Mouse (Mus musculus) embryonic facial prominence, embryonic 15.5 days (tissue): ENCODE data around the gene Rad51ap2. TPM values are rescaled to one million over a fixed set of nuclear protein-coding genes. Genes with fewer than 3 reads are reported as not detected.

Source experiments
- ATAC-seq: fragments of 200-750 bp; cut with Nextera tagmentation; 2 replicates; pipeline ENCODE4 v1.8.0; 2017; ENCODE audit warnings: low read depth, moderate TSS enrichment; ENCODE audit not compliant: insufficient number of reproducible peaks, low FRiP score, low TSS enrichment
- H3K27ac ChIP-seq: fragments of 300-500 bp; sonication (generic); replicated peaks from 2 replicates; pipeline ENCODE4 v1.5.1; 2015; ENCODE audit warnings: mild to moderate bottlenecking, inconsistent platforms
- H3K27me3 ChIP-seq: fragments of 300-500 bp; sonication (generic); 2 replicates; pipeline ENCODE4 v1.6.1; 2015; ENCODE audit warnings: inconsistent platforms
- H3K36me3 ChIP-seq: fragments of 300-500 bp; sonication (generic); 2 replicates; pipeline ENCODE4 v1.6.1; 2015; ENCODE audit warnings: mild to moderate bottlenecking, inconsistent platforms
- H3K4me1 ChIP-seq: fragments of 300-500 bp; sonication (generic); 2 replicates; pipeline ENCODE4 v1.6.1; 2015; ENCODE audit warnings: inconsistent platforms
- H3K4me2 ChIP-seq: fragments of 300-500 bp; sonication (generic); replicated peaks from 2 replicates; pipeline ENCODE4 v1.6.1; 2015; ENCODE audit warnings: mild to moderate bottlenecking, inconsistent platforms
- H3K4me3 ChIP-seq: fragments of 300-500 bp; sonication (generic); replicated peaks from 2 replicates; pipeline ENCODE4 v1.5.1; 2015; ENCODE audit warnings: mild to moderate bottlenecking, inconsistent platforms
- H3K9ac ChIP-seq: fragments of 300-500 bp; sonication (generic); 2 replicates; pipeline ENCODE4 v1.6.1; 2015; ENCODE audit warnings: inconsistent platforms
- H3K9me3 ChIP-seq: fragments of 300-500 bp; sonication (generic); replicated peaks from 2 replicates; pipeline ENCODE4 v1.6.1; 2016; ENCODE audit warnings: inconsistent platforms
- WGBS: fragments of 180-500 bp; shearing (Covaris S2); methylation state at CpG from one replicate; pipeline ENCODE4 v1.1.7; 2015; 5-methylcytosine and 5-hydroxymethylcytosine counted together
- polyA plus RNA-seq: library from polyadenylated mRNA; unstranded; fragments of >200 nt; fragmentation: Nextera tagmentation; extraction: Ambion mirVana; gene quantifications from 2 replicates; pipeline ENCODE4 v1.2.1, GENCODE M21; 2015

Gene Rad51ap2
- 0.57 and 0.59 TPM in 2 replicates for polyA plus RNA-seq

- WGBS, result 1% methylated on average over 40 of the region's 40 CpGs
- peak within 1 kb of the TSS; percentile 59 for H3K4me3 ChIP-seq
- no peaks in the 10 kb centered on the region for H3K36me3 ChIP-seq
- H3K9me3 ChIP-seq, result no peaks in the 10 kb centered on the region
- H3K4me2 ChIP-seq, result peak within 1 kb of the TSS; percentile 95
- H3K27me3 ChIP-seq, result no peaks in the 10 kb centered on the region; the same call in 1 of the 2 replicates
- H3K9ac ChIP-seq, result peak within 1 kb of the TSS; percentile 42
- 0 out of 2 replicates have a peak within 1 kb of the TSS, but pooled peaks have one; percentile 11 for H3K27ac ChIP-seq
- H3K4me1 ChIP-seq, result 0 out of 2 replicates have a peak, but pooled peaks cover 5% of the 10 kb centered on the region
- peak; percentile 99 for ATAC-seq
These were observed at the start of gene Rad51ap2 for GRCm38 (mm10) chr12:11455549-11456194. Rad51ap2 (plus strand) TSS chr12:11456079.

DNA sequence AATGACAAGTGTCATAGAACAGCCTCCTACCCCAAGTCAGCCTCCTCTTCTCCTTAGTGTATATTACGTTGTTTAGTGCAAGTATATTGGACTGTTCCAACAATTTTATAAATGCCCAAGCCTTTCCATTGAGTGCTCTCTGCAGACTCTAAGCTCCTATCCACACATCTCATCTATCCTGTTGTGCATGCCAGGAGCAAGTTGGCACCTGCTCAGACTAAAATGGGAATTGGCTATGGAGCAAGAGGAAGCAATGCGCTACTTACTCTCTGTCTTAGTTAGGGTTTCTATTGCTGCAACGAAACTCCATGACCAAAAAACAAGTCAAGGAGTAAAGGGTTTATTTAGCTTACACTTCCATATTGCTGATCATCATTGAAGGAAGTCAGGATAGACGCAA is 48.2 kb upstream of the Rad51ap2 start:
- no peaks in the 10 kb centered on the region for H3K4me1 ChIP-seq
- no peak overlapping the region for H3K4me2 ChIP-seq
- no peak overlapping the region for H3K9ac ChIP-seq
- no peaks in the 10 kb centered on the region for H3K27me3 ChIP-seq
- no peaks in the 10 kb centered on the region for H3K9me3 ChIP-seq
- no peak overlapping the region for H3K4me3 ChIP-seq
- H3K27ac ChIP-seq, result no peak overlapping the region
- 85% methylated on average over 4 of the region's 4 CpGs for WGBS
- no peak for ATAC-seq
- H3K36me3 ChIP-seq, result no peaks in the 10 kb centered on the region

DNA sequence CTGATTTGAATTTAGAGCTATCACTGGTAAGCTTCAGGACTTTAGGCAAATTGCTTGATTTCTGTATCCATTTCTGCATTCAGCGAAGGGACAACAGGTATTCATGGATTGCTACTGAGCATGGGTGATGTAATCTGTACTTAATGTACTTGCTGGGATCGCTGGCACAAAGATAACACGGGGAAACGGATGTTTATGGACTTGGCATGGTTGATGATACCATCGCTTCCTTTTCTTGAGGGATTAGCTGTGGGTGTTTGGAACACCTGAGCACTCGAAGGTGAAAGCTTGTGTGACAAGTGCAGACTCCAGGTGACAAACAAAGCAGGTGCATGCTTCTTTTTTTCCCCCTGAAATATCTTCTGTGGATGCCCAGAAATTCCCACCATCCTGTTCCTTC is 37.8 kb upstream of the Rad51ap2 start:
- ATAC-seq, result no peak
- no peaks in the 10 kb centered on the region for H3K9me3 ChIP-seq
- no peak overlapping the region for H3K4me3 ChIP-seq
- H3K27ac ChIP-seq, result no peak overlapping the region
- H3K27me3 ChIP-seq, result no peaks in the 10 kb centered on the region
- no peak overlapping the region for H3K4me2 ChIP-seq
- 78% methylated on average over 6 of the region's 6 CpGs for WGBS
- no peaks in the 10 kb centered on the region for H3K4me1 ChIP-seq
- no peak overlapping the region for H3K9ac ChIP-seq
- no peaks in the 10 kb centered on the region for H3K36me3 ChIP-seq

- Histone ChIP-seq H3K27me3 (no peaks in the 10 kb centered on the region), H3K9ac (no peak overlapping the region), H3K9me3 (no peaks in the 10 kb centered on the region), H3K27ac (no peak overlapping the region), H3K36me3 (no peaks in the 10 kb centered on the region), H3K4me1 (no peaks in the 10 kb centered on the region), H3K4me3 (no peak overlapping the region), H3K4me2 (no peak overlapping the region)
- 29% methylated on average over 4 of the region's 4 CpGs for WGBS
- no peak for ATAC-seq
These were observed 28.5 kb upstream of the Rad51ap2 start for GRCm38 (mm10) chr12:11427396-11427795.

- WGBS, result 95% methylated on average over 1 of the region's 1 CpGs
These were observed 22.8 kb upstream of the Rad51ap2 start for GRCm38 (mm10) chr12:11433126-11433525.

DNA sequence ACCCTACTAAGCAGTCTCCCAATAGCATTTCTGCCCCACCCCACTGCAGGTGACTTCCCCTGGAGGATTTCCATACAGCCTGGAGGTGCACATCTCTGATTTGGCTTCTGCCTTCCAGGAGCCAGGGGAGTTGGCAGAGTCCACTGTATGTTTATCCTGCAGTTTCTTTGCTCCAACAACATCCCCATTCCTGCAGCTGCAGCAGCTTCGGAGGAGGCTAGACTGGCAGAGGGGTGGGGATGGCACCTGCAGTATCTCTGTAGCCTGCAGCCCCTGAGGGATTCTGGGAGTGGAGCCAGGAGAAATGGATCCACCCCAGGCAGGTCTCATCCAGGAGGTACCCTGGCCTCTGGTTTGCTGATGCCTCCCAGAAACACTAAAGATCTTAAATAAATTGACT is 22.2 kb upstream of the Rad51ap2 start:
- Histone ChIP-seq H3K4me1 (peaks cover 17% of the 10 kb centered on the region), H3K27me3 (peaks cover 12% of the 10 kb centered on the region)
- WGBS, result 32% methylated on average over 1 of the region's 1 CpGs

More at GRCm38 (mm10) chr12:11433126-11433525, 22.8 kb upstream of the Rad51ap2 start:
- Histone ChIP-seq H3K4me1 (peaks cover 17% of the 10 kb centered on the region), H3K27me3 (peaks cover 9% of the 10 kb centered on the region), H3K9me3 (no peaks in the 10 kb centered on the region), H3K4me3 (no peak overlapping the region), H3K27ac (no peak overlapping the region), H3K9ac (no peak overlapping the region), H3K36me3 (no peaks in the 10 kb centered on the region), H3K4me2 (no peak overlapping the region)
- ATAC-seq, result no peak

DNA sequence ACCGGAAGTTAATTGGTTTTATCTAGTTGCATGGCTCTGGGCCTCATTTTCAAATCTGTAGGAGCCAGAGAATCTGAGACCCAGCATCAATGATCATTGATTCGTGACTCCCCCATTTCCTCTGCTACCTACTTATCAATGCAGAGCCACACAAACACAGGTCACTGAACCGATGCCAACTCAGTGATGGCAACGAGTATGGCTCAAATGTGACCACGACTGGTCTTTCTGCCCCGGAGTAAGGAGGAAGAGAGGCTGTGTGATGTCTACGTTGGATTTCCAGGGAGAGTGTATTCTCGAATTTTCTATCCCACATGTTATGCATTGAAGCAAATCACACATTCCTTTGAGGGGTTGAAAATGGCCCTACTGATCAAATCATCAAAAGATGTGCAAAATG is 21.4 kb upstream of the Rad51ap2 start:
- Histone ChIP-seq H3K27ac (no peak overlapping the region), H3K9ac (no peak overlapping the region), H3K4me2 (no peak overlapping the region), H3K4me3 (no peak overlapping the region), H3K4me1 (peaks cover 17% of the 10 kb centered on the region), H3K36me3 (no peaks in the 10 kb centered on the region), H3K9me3 (no peaks in the 10 kb centered on the region), H3K27me3 (peaks cover 14% of the 10 kb centered on the region)
- 68% methylated on average over 8 of the region's 8 CpGs for WGBS
- no peak for ATAC-seq

More for the DNA sequence above, 22.2 kb upstream of the Rad51ap2 start:
- Histone ChIP-seq H3K4me2 (no peak overlapping the region), H3K9me3 (no peaks in the 10 kb centered on the region), H3K9ac (no peak overlapping the region), H3K27ac (no peak overlapping the region), H3K36me3 (no peaks in the 10 kb centered on the region), H3K4me3 (no peak overlapping the region)
- ATAC-seq, result no peak

- no peak for ATAC-seq
- H3K4me2 ChIP-seq, result peak overlapping the region; percentile 78
- H3K27me3 ChIP-seq, result peaks cover 14% of the 10 kb centered on the region
- H3K36me3 ChIP-seq, result no peaks in the 10 kb centered on the region
- peaks cover 17% of the 10 kb centered on the region for H3K4me1 ChIP-seq
- H3K9me3 ChIP-seq, result no peaks in the 10 kb centered on the region
- WGBS, result 2% methylated on average over 15 of the region's 15 CpGs
- peak overlapping the region; percentile 46 for H3K4me3 ChIP-seq
- no peak overlapping the region for H3K27ac ChIP-seq
- H3K9ac ChIP-seq, result no peak overlapping the region
These were observed 20.4 kb upstream of the Rad51ap2 start for GRCm38 (mm10) chr12:11435246-11436022.

GRCm38 (mm10) chr12:11436023-11436350 is 19.9 kb upstream of the Rad51ap2 start:
- no peak for ATAC-seq
- WGBS, result 3% methylated on average over 12 of the region's 12 CpGs
- H3K36me3 ChIP-seq, result no peaks in the 10 kb centered on the region

GRCm38 (mm10) chr12:11436497-11437265 is 19.2 kb upstream of the Rad51ap2 start, which contains the start of gene Vsnl1:
Vsnl1 (minus strand) TSS chr12:11436613.
- Histone ChIP-seq H3K9me3 (no peaks in the 10 kb centered on the region), H3K36me3 (no peaks in the 10 kb centered on the region), H3K9ac (peak within 1 kb of the TSS; percentile 26; the same call in 1 of the 2 replicates), H3K4me2 (peak within 1 kb of the TSS; percentile 78), H3K27ac (0 out of 2 replicates have a peak within 1 kb of the TSS, but pooled peaks have one; percentile 23), H3K27me3 (peaks cover 14% of the 10 kb centered on the region), H3K4me3 (peak within 1 kb of the TSS; percentile 46), H3K4me1 (peaks cover 17% of the 10 kb centered on the region)
- peak; percentile 91 for ATAC-seq
- 4% methylated on average over 34 of the region's 34 CpGs for WGBS

More at GRCm38 (mm10) chr12:11436023-11436350, 19.9 kb upstream of the Rad51ap2 start:
- Histone ChIP-seq H3K27me3 (peaks cover 14% of the 10 kb centered on the region), H3K4me3 (peak overlapping the region; percentile 46), H3K9me3 (no peaks in the 10 kb centered on the region), H3K4me1 (peaks cover 17% of the 10 kb centered on the region), H3K27ac (no peak overlapping the region), H3K9ac (0 out of 2 replicates have a peak overlapping the region, but pooled peaks have one; percentile 26), H3K4me2 (peak overlapping the region; percentile 78)
